Mouse (Mus musculus) layer of hippocampus, postnatal 25 days (tissue): ENCODE results near the gene Atp9a. TPM values are rescaled to one million over a fixed set of nuclear protein-coding genes. Genes with fewer than 3 reads are reported as not detected.
A peak's percentile ranks its signal among the peaks of the same experiment; 100 is the strongest.
"Not testable (repeated sequence)": the region's sequence is repeated elsewhere in the genome, so short reads cannot be mapped to it uniquely, and the experiment has no call there.

ENCODE experiments used
- DNase-seq, 2 experiments: peaks; one replicate each; pipeline ENCODE4 v3.0.0; 2022; ENCODE audit warnings: mixed read lengths in 2 of 2, low spot score in 1 of 2; ENCODE audit errors: extremely low spot score in 1 of 2
- total RNA-seq, 2 experiments: library from RNA; stranded (reverse); gene quantifications; 2 replicates each; pipeline ENCODE4 v1.2.3; 2021

Atp9a gene
- total RNA-seq: 100 to 1,000 TPM; 356 to 393 TPM

GRCm38 (mm10) chr2:168742059-168742627, at the start of gene Atp9a:
Atp9a (minus strand) TSS chr2:168742409.
- peak; percentile 58 to 72 for DNase-seq

DNA sequence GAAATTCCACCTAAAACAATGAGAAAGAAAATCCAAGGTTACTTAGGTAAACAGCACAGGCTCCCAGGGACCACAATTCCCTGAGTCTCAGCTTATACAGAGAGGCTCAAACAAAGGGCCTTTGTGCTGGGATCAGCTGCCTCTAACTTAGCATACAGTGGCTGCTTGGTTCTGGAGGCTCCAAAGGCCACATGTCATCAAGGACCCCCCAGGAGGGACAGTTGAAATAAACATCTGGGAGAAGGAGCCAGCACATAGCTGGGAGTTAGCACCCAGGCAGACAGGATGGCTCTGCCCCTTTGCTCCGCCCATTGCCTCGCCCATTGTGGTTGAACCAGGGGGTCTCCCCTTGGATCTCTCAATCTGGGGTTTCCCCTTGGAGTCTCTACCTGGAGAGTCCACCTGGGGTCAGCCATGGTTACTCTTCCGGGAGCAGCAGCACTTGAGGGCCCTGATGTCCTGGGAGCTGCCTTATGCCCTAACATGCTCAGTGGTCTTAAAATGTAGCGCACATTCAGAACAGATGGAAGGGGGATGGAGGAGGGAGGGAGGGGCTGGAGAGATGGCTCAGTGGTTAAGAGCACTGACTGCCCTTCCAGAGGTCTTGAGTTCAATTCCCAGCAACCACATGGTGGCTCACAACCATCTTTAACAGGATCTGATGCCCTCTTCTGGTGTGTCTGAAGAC, 49.0 kb upstream of the Atp9a start:
- DNase-seq: no peak

- no peak for DNase-seq
Observed at GRCm38 (mm10) chr2:168786174-168786573, 44.0 kb upstream of the Atp9a start.

GRCm38 (mm10) chr2:168780596-168780995, 38.4 kb upstream of the Atp9a start:
- DNase-seq: no peak

GRCm38 (mm10) chr2:168780024-168780423, 37.8 kb upstream of the Atp9a start:
- DNase-seq: no peak

- DNase-seq: no peak
Observed at GRCm38 (mm10) chr2:168777481-168777880, 35.3 kb upstream of the Atp9a start.

DNA sequence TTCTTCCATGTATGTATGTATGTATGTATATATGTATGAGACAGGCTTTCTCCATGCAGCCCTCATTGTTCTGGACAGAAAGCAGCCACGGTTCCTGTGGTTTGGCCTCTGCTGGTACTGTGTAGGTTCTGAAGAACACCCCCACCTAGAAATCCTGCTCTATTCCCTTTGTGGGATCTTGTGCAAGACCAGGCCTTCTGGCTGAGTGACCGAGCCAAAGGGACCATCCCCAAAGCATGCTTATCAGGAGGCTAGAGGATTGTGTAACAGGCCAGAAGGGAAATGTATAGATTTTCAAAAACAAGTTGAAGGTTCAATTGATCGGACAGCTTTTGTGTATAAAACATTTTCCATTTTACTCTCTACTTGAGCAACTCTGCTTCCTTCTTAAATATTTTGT, 34.0 kb upstream of the Atp9a start:
- DNase-seq: no peak

DNA sequence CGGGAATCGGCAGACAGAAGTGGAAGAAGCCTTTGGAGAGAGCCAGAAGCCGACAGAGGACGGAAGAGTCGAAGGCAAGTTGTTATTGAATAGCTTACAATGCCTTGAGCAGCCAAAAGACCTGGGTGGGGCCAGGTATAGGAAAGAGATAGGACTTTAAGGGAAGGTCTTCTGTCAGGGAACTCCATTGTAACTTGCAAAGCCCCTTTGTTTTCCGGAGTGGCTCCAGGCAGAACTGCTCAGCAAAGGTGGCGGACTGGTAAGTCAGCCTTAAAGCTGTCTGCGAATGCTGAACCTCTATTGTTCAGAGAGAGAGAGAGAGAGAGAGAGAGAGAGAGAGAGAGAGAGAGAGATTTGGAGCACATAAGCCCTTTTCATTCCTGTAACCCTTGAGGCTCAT, 27.1 kb upstream of the Atp9a start:
- DNase-seq: no peak

DNA sequence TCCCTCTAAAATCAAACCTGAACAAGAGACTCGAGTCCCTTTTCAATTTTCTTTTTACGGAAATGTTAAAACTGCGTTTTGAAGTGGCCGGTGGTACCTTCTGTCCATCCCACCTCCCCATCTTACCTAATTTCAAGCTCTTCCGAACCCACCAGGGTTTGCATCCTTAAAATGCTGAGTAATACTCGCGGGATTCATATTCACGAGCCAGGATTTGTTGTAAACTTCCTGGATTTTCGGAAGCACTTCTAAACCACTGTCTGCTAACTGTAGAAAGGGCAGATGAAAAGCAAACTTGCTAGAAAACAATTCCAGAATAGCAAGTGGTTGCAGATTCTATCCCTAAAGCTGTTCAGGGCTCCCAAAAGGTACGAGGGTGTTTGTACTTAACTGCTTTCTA, 25.4 kb upstream of the Atp9a start, which contains the start of gene Sall4:
TSS of gene Sall4 (minus strand) at position 362 of the 400 bp plus-strand sequence.
- DNase-seq: no peak

GRCm38 (mm10) chr2:168766538-168767361, 24.5 kb upstream of the Atp9a start:
- peak in 1 of 2 experiments; percentile 16 for DNase-seq

DNA sequence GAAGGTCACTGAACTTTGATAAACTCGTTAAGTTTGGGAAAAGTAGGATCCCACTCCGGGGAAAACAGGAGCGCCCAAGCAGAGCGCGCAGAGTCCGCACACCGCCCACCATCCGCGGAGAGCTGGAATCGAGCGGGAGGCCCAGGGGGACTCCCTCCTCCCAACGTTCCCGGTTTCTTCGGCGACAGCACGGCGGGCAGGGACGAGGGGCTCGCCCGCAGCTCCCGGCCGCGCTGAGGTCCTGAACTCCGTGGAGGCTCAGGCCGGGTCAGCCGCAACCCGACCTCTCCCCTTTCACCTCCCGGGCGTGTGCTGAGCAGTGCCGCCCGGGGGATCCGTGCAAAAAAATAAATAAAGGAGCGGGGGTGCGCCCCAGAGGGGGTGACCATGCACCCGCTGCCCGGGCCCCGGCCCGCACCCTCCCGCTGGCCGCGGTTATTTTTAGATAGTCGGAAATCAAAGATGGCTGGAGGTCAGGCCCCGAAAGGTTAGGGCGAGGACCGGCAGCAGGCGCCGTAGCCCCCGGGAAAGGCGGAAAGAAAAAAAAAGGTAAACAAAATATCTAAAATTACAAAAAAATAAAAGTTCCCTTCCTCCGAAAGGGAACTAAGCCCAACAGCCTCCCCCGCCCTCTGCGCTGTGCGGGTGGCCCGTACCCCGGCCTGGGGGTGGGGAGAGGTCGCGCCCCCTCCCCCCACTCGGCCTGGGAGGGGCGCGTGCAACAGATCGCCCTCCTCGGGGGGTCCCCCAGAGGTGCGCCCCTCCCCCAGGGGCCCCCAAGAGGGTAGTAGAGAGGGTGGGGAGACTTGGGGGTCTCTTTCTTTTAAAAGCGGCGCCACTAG, 23.7 kb upstream of the Atp9a start:
- no peak for DNase-seq

DNA sequence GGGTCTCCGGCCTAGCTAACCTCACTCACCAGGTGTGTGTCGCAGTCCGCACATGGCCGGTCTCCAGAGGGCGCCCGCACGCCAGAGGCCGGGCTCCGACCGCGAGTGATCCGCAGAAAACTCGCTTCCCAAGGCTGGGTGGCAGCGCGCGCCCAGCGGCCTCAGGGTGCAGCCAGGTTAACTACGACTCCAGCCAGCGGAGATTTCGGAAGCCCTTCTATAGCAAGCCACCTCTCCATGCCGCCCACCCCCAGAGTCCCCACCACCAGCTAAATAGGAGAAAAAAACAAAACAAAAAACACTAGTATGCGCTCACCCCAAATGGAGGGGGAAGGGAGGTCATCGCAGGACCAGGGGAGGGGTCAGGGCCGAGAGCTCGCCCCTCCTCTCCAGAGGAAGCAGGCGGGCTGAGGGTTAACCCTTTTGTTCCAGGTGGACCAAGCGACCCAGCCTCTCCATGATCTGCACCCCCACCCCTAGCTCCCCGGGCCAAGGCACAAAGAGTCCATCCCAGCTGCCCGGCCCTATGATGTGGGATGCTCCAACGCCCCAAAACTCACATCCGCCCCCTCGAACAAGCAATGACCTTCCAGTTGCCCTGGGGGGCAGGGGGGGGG, 23.0 kb upstream of the Atp9a start:
- DNase-seq: peak in 1 of 2 experiments; percentile 40

DNA sequence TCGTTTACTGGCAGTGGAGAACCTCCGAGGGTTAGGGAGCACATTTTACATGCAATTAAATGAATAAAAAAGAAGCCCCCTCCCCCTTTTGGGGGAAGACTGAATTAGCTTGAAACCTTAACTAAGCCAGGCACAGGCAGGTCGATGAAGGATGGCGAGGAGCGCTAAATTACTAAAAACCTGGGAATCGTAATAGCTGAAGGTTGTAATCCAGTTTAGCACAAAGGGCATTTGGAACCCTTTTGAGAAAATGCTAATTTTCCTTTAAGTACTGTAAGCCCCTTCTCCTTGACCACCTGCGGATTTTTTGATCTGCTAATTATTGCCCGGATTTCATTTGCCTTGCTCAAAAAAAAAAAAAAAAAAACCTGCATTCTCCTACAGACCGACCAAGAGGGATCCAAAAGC, 22.3 kb upstream of the Atp9a start:
- DNase-seq: no peak

- no peak for DNase-seq
Observed at GRCm38 (mm10) chr2:168763785-168764184, 21.6 kb upstream of the Atp9a start.

- DNase-seq: no peak
Observed at GRCm38 (mm10) chr2:168762411-168762815, 20.2 kb upstream of the Atp9a start.

DNA sequence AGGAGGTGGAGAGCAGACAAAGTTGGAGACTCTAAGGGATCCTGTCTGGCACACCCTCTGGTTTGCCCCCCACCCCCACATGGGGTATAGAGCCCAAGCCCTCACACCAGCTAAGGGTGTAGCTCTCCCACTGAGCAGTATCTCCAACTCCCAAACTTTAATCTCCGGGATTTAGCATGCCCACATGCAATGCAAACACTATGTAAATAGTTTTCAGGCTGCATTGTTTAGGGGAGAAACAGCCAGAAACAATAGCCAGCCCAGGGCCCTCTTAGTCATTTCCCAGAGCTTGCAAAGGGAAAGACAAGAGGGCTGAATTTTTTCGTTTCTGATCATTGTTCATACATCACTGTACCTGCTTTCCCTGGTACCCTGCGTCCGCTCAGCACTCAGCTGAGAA, 19.7 kb upstream of the Atp9a start:
- DNase-seq: no peak

DNA sequence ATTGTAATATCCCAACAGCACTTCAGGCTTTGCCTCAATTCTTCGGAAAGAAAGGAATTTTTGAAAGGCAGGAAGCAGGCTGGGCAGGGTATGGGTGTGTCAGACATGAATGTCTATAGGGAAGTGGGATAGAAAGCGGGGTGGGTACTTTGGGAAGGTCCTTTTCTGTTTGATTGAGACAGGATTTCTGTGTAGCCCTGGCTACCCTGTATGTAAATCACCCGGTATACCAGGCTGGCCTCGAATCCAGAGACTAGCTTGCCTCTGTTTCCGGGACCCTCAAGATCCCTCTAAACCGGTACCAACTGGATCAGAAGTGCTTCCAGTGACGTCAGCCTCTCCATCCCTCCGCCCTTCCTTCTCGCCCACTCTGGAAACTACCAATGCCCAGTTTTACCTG, 18.9 kb upstream of the Atp9a start:
- no peak for DNase-seq

- DNase-seq: not testable (repeated sequence)
Observed at GRCm38 (mm10) chr2:168744406-168744805, 2.2 kb upstream of the Atp9a start.

DNA sequence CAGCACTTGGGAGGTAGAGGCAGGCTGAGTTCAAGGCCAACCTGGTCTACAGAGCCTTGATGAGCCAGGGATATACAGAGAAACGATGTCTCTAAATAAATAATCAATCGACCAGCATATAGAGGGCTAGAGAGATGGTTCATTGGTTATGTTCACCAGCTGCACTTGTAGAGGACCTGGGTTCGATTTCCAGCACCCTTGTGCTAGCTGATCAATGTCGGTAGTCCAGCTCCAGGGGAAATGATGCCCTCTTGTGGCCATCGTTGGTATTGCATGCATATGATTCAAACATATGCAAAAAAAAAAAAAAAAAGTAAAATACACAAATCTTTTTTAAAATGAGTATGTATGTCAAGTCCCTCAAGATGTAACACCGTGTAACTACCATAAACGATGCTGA, 440 bp upstream of the Atp9a start:
- peak in 1 of 2 experiments; percentile 72 for DNase-seq
